Mouse (Mus musculus): ENCODE measurements around the gene Acap3.

DNA sequence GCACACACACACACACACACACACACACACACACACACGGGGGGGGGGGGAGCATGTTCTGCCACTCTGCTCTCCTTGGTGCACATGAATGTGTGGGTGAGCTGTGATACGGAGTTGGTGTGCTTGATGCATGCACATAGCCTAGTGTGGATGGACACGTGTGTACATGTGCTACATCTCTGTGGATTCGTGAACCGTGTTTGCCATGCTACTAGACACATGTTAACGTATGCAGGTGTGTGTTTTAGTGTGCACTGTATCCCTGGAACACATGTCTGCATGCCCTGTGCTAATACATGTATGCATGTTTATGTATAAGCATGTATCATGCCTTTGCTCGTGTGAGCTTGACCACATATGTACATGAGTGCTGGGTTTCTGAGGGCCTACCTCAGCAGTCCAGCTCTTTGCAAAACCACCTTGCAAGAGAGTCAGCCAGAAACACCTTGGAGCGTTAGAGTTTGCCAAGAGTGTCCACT is 1.6 kb downstream of the Acap3 start:
- TF ChIP-seq CTCF (IDR thresholded peaks at IDR 0.05; ENCODE audit: low read depth) (no peak), EP300 (IDR thresholded peaks at IDR 0.05; ENCODE audit: low read depth) (no peak)

All from liver, postnatal 0 days (tissue).